Mouse (Mus musculus): ENCODE data around the gene Zmym1.
"Not testable (repeated sequence)": the region's sequence is repeated elsewhere in the genome, so short reads cannot be mapped to it uniquely, and the experiment has no call there.

Gene Zmym1

GRCm38 (mm10) chr4:127027228-127028190 is 33.4 kb downstream of the Zmym1 start:
- DNase-seq (ENCODE audit: low spot score): no peak

GRCm38 (mm10) chr4:127026826-127027225 is 34.1 kb downstream of the Zmym1 start:
- DNase-seq (ENCODE audit: low spot score): no peak

GRCm38 (mm10) chr4:127024240-127024639 is 36.7 kb downstream of the Zmym1 start:
- DNase-seq (ENCODE audit: low spot score): no peak

- DNase-seq (ENCODE audit: low spot score): no peak
These were observed 37.8 kb downstream of the Zmym1 start for GRCm38 (mm10) chr4:127023201-127023600.

DNA sequence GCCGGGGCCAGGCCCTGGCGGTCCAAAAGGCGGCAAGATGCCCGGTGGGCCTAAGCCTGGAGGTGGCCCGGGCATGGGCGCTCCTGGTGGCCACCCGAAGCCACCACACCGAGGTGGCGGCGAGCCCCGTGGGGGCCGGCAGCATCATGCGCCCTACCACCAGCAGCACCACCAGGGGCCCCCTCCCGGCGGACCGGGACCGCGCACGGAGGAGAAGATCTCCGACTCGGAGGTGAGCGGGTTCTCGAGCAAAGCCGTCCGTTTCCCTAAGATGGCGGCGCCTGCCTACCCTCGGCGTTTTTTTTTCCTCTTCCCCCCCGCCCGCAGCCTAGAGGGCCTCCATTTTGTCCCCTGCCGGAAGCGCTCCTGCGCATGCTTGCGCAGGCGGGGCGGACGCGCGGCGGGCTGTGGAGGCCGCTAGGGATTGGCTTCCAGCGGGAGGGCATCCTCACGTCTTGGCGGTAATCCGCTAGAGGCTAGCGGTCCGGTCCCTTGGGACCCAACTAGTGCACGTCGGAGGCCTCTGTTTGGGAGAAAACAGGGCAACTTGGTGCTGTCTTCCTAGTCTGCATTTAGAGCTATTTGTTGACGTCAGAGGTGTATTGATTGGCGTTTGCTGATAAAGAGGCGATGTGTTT is 38.8 kb downstream of the Zmym1 start:
- peak; percentile 89 for DNase-seq (ENCODE audit: low spot score)

DNA sequence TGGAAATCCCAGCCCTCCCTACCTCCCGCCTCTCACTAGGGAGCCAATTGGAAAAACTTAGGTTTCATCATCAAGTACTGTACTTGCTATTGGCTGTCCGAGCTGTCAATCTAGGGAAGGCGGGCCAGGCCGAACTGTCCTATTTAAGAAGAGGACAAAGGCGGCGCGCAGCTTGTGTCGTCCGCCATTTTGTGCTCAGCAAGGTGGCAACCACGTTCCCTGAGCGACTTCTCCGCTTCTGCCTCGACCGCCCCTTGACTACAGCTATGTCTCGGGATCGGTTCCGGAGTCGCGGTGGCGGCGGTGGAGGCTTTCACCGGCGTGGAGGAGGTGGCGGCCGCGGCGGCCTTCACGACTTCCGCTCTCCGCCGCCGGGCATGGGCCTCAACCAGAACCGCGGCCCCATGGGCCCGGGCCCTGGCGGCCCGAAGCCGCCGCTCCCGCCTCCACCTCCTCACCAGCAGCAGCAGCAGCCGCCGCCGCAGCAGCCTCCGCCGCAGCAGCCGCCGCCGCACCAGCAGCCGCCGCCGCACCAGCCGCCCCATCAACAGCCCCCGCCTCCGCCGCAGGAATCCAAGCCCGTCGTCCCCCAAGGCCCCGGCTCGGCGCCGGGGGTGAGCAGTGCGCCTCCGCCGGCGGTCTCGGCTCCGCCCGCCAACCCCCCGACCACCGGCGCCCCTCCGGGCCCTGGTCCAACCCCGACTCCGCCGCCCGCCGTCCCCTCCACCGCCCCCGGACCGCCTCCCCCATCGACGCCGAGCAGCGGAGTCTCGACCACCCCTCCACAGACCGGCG is 39.6 kb downstream of the Zmym1 start, which contains the start of gene Sfpq:
TSS of gene Sfpq (plus strand) at position 174 of the 795 bp plus-strand sequence.
- DNase-seq (ENCODE audit: low spot score): peak; percentile 99

GRCm38 (mm10) chr4:127020411-127021150 is 40.4 kb downstream of the Zmym1 start:
- DNase-seq (ENCODE audit: low spot score): no peak

DNA sequence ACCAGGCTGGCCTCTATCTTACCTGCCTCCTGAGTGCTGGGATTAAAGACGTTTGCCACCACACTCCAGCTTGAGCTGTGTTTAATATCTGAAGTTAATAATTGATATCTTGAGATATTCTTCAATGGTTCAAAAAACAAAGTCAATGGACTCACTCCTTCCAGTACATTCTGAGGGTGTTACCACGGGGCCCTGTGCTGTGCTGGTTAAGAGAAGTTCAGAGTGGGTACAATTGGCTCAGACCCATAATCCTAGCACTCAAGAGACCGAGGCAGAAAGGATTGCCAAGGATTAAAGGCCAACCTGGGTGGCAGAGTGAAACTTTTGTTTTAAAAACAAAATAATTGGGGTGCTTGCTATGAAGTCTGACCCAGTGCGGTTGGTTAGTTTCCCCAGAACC is 44.6 kb downstream of the Zmym1 start:
- DNase-seq (ENCODE audit: low spot score): no peak

GRCm38 (mm10) chr4:127015294-127015993 is 45.5 kb downstream of the Zmym1 start:
- DNase-seq (ENCODE audit: low spot score): peak; percentile 86

DNA sequence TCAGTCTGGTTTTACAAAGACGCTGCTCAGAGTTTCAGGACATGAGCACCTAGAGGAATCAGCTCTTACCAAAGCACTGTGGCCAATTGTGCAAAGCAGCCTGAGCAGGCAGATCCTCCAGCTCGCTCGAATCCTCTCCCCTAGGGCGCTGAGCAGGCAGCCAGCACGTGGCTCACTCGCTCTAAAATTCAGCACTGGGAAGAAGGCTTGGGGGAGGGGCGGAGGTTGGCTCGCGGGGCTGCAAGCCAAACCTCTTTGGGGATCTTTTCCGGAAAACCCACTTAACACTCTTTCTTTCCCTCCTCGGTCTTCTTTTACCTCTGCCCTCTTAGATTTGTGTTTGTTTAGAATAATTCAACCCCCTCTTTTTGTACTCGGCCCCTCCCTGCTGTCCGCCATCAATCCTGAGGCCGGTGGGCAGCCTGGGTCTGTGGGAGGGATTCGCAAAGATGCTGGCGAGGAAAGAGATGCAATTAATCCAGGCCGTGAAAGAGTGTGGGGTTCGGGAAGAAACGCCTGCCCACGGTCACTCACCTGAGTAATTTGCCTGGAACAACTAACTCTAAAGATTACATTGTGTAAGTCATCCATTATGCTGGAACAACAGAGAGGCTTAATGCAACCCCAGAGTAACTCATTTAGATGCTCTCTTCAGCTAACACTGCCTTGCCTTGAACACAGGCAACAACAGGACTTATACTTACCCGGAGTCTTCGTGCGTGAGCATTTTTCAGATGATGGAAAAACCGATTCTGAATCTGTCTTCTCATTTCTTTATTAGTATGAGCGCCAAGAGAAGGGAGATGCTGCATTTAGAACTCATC is 55.6 kb downstream of the Zmym1 start:
- peak; percentile 74 for DNase-seq (ENCODE audit: low spot score)

- DNase-seq (ENCODE audit: low spot score): no peak
These were observed 56.6 kb downstream of the Zmym1 start for GRCm38 (mm10) chr4:127004384-127004783.

DNA sequence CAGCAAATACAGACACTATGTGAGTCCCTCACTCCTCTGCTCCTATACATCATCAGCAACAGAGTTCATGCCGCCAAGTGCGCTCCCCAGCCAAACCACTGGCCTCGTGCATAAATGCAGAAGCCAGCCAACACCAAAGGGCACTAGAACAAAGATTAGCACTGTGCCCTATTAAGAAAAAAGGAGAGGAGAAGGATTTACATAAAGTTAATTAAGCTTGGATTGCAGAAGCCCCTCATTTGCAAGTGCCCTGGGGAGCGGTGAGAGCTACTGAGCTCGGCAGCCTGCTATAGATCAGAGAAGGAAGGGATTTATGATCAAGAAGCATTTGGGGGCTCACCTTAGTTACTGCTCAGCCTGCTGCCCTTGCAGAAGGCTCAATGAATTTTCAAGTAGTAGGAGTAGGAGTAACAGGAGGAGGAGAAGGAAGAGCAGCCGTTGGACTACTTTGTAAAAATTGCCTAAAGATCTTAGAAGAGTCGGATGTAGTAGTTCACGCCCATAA is 60.3 kb downstream of the Zmym1 start:
- no peak for DNase-seq (ENCODE audit: low spot score)

GRCm38 (mm10) chr4:126999372-126999771 is 61.6 kb downstream of the Zmym1 start:
- not testable (repeated sequence) for DNase-seq (ENCODE audit: low spot score)

Data from yolk sac, embryonic 10.5 days (tissue).